Mouse (Mus musculus): Measurements from ENCODE around the gene Arhgef2. TPM values are rescaled to one million over a fixed set of nuclear protein-coding genes. Genes with fewer than 3 reads are reported as not detected.

Gene Arhgef2
- polyA plus RNA-seq, 1 experiment from 2014 or later = 170 TPM

DNA sequence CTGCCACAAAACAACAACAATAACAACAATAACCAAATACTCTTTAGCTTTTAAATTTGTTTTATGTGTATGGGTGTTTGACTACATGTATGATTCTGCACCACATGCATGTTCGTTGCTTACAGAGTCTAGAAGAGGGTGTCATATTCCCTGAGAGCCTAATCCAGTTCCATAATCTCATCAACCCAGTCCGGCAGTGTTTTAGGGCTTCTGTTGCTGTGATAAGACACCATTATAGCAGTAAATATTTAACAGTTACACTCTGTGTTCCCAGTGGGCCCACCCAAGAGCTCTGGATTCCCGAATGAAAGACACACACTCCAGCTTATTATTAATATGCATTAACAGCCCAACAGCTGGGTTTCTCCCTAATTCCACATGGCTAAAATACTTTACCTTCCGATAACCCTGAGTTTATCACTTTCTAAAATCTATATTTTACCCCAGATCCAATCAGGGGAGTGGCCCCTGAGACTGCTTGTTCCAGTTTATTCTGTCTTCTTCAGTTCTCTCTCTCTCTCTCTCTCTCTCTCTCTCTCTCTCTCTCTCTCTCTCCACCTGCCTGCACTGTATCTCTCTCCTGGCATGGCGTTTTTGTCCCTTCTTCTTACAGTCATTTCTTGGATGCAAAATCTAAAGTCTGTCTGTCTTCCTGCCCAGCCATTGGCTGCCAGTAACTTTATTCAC lies 52.8 kb downstream of the Arhgef2 start:
- ATAC-seq (no peak), DNase-seq (ENCODE audit: low spot score) (no peak)
- Histone ChIP-seq H3K36me3 (ENCODE audit: insufficient read depth, low read length) (no peaks in the 10 kb centered on the region), H3K4me2 (replicated peaks; ENCODE audit: low read depth, low read length) (no peak overlapping the region), H3K9me3 (ENCODE audit: low read length) (no peaks in the 10 kb centered on the region), H3K9ac (replicated peaks; ENCODE audit: low read depth) (no peak overlapping the region), H3K27ac (ENCODE audit: low read length) (no peak overlapping the region), H3K27me3 (replicated peaks; ENCODE audit: insufficient read depth, low read length) (no peaks in the 10 kb centered on the region), H3K4me3 (ENCODE audit: low read depth, low read length) (no peak overlapping the region), H3K4me1 (ENCODE audit: insufficient read depth, low read depth, low read length) (peaks cover 12% of the 10 kb centered on the region; the same call in 1 of the 2 replicates)
- 52% methylated on average over 5 of the region's 5 CpGs for WGBS
- no peak for TF ChIP-seq CTCF (IDR thresholded peaks at IDR 0.05)

DNA sequence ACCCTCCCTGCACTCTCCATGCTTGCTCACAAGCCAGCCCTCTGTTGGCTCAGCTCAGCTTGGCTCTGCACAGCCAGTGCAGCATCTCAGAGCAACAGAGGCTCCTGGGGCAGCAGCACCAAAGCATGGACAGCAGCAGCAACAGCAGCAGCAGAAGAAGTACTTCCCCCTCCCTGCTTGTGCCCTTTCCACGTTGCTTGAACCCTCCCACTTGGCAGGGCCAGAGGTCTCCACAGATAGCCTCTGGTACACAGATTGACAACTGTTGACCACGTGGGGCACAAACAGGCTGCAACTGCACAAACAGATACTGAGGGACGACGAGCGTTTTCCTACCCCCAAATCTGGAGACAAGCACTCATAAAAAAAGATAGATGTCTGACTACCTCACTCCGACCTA lies 54.0 kb downstream of the Arhgef2 start:
- H3K27me3 ChIP-seq (replicated peaks; ENCODE audit: insufficient read depth, low read length) = no peaks in the 10 kb centered on the region
- H3K27ac ChIP-seq (ENCODE audit: low read length) = no peak overlapping the region
- 36% methylated on average over 6 of the region's 6 CpGs for WGBS
- no peaks in the 10 kb centered on the region for H3K9me3 ChIP-seq (ENCODE audit: low read length)
- peaks cover 3% of the 10 kb centered on the region; the same call in 1 of the 2 replicates for H3K4me1 ChIP-seq (ENCODE audit: insufficient read depth, low read depth, low read length)
- H3K36me3 ChIP-seq (ENCODE audit: insufficient read depth, low read length) = no peaks in the 10 kb centered on the region
- H3K4me3 ChIP-seq (ENCODE audit: low read depth, low read length) = no peak overlapping the region
- ATAC-seq = no peak
- no peak for TF ChIP-seq CTCF (IDR thresholded peaks at IDR 0.05)
- TF ChIP-seq EP300 (IDR thresholded peaks at IDR 0.05) = no peak
- no peak overlapping the region for H3K4me2 ChIP-seq (replicated peaks; ENCODE audit: low read depth, low read length)
- H3K9ac ChIP-seq (replicated peaks; ENCODE audit: low read depth) = no peak overlapping the region
- no peak for DNase-seq (ENCODE audit: low spot score)

DNA sequence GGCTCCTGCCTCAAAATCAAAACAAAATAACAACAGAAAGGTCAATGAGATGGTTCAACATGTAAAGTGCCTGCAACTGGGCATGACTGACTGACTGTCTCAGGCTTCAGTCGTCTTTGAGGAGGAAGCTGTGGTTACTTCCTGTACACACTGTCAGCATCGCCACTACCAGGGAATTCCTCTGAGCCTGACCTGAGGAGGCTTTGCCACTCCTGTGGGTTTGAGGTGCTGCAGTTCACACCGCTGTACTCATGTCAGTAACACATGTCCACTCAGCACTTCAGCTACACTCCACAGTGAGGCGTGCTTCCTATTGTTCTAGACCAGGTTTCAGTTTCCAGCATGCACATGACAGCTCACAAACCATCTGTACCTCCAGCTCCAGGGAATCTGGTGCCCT lies 58.3 kb downstream of the Arhgef2 start:
- Histone ChIP-seq H3K27ac (ENCODE audit: low read length) (no peak overlapping the region), H3K4me2 (replicated peaks; ENCODE audit: low read depth, low read length) (no peak overlapping the region), H3K4me3 (ENCODE audit: low read depth, low read length) (no peak overlapping the region), H3K9ac (replicated peaks; ENCODE audit: low read depth) (no peak overlapping the region), H3K27me3 (replicated peaks; ENCODE audit: insufficient read depth, low read length) (no peaks in the 10 kb centered on the region), H3K36me3 (ENCODE audit: insufficient read depth, low read length) (no peaks in the 10 kb centered on the region), H3K4me1 (ENCODE audit: insufficient read depth, low read depth, low read length) (no peaks in the 10 kb centered on the region), H3K9me3 (ENCODE audit: low read length) (no peaks in the 10 kb centered on the region)
- ATAC-seq = no peak
- WGBS = 53% methylated on average over 4 of the region's 4 CpGs
- 0 out of 2 replicates have a peak, but pooled peaks have one; percentile 2 for TF ChIP-seq CTCF (IDR thresholded peaks at IDR 0.05)
- no peak for TF ChIP-seq EP300 (IDR thresholded peaks at IDR 0.05)
- no peak for DNase-seq (ENCODE audit: low spot score)

DNA sequence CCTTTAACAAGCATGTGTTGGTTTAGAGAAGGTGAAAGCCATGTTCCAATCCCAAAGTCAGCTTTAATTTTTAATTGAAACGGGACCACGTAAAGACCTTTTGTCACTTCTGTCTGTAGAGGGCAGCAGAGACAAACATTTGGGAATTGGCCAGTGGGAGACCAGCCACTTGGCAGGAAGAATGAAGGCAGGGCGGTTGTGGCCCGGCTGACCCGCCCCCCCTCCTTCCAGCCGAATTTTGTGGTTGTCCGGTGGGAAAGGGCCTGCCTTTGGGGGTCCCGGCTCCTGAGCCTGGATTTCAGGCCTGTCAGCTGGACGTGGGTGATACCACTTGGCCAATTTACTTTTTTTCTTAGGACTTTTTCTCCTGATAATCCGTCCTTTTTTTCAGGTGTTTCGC lies 71.6 kb downstream of the Arhgef2 start:
- DNase-seq (ENCODE audit: low spot score) (peak; percentile 92), ATAC-seq (peak; percentile 84)
- H3K4me2 ChIP-seq (replicated peaks; ENCODE audit: low read depth, low read length) = peak overlapping the region; percentile 58
- H3K4me1 ChIP-seq (ENCODE audit: insufficient read depth, low read depth, low read length) = no peaks in the 10 kb centered on the region
- H3K9me3 ChIP-seq (ENCODE audit: low read length) = no peaks in the 10 kb centered on the region
- TF ChIP-seq EP300 (IDR thresholded peaks at IDR 0.05) = no peak
- TF ChIP-seq CTCF (IDR thresholded peaks at IDR 0.05) = peak; percentile 85
- H3K27ac ChIP-seq (ENCODE audit: low read length) = no peak overlapping the region
- no peaks in the 10 kb centered on the region for H3K27me3 ChIP-seq (replicated peaks; ENCODE audit: insufficient read depth, low read length)
- WGBS = 11% methylated on average over 11 of the region's 11 CpGs
- H3K36me3 ChIP-seq (ENCODE audit: insufficient read depth, low read length) = no peaks in the 10 kb centered on the region
- H3K9ac ChIP-seq (replicated peaks; ENCODE audit: low read depth) = no peak overlapping the region
- H3K4me3 ChIP-seq (ENCODE audit: low read depth, low read length) = peak overlapping the region; percentile 20

DNA sequence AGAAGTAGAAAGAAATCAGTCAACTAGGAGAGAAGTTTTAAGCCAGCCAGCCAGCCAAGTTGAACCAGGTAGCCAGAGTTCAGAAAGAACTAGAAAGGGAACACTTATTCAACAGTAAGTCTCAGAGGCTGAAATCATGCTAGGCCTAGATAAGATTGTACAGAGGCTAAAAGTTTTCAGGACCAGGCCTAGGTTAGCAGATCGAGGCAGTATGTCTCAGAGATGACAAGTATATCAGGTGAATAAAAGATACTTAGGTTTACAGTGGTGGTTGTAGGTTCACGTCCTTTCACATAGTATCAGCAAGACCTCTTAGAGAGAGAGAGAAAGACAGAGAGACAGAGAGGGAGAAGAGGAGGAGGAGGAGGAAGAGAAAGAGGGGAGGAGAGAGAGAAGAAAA lies 78.0 kb downstream of the Arhgef2 start:
- H3K27me3 ChIP-seq (replicated peaks; ENCODE audit: insufficient read depth, low read length) = no peaks in the 10 kb centered on the region
- H3K36me3 ChIP-seq (ENCODE audit: insufficient read depth, low read length) = no peaks in the 10 kb centered on the region
- TF ChIP-seq CTCF (IDR thresholded peaks at IDR 0.05) = no peak
- no peak for TF ChIP-seq EP300 (IDR thresholded peaks at IDR 0.05)
- H3K9me3 ChIP-seq (ENCODE audit: low read length) = no peaks in the 10 kb centered on the region
- DNase-seq (ENCODE audit: low spot score) (no peak), ATAC-seq (no peak)
- no peak overlapping the region for H3K4me2 ChIP-seq (replicated peaks; ENCODE audit: low read depth, low read length)
- no peak overlapping the region for H3K4me3 ChIP-seq (ENCODE audit: low read depth, low read length)
- no peak overlapping the region for H3K27ac ChIP-seq (ENCODE audit: low read length)
- no peak overlapping the region for H3K9ac ChIP-seq (replicated peaks; ENCODE audit: low read depth)
- 87% methylated on average over 2 of the region's 2 CpGs for WGBS
- H3K4me1 ChIP-seq (ENCODE audit: insufficient read depth, low read depth, low read length) = peaks cover 7% of the 10 kb centered on the region; the same call in 1 of the 2 replicates

DNA sequence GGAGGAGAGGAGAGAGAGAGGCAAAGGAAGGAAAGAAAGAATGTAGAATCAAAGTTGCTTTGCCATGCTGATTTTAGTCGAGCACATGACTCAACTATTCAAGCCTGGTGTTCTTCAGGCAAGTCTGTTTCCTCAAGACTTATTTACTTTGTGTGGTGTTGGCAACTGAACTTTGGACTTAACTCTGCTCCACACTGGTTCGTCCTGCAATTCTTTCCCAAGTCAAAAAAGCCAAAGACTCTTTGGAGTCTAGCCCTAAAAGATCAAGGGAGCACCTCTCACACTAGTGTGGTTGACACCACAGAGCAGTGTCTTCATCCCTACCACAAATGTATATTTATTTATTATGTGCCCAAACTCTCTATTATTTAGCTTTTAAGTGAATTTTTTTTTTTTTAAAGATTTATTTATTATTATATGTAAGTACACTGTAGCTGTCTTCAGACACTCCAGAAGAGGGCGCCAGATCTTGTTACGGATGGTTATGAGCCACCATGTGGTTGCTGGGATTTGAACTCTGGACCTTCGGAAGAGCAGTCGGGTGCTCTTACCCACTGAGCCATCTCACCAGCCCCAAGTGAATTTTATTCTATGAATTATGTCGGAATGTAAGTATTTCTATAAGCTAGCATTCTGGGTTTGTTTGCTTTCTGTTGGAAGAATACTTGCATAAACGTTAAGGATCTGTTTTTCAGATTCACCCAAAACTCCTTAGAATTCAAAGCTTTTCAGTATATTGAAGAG lies 78.6 kb downstream of the Arhgef2 start:
- H3K27me3 ChIP-seq (replicated peaks; ENCODE audit: insufficient read depth, low read length) = no peaks in the 10 kb centered on the region
- TF ChIP-seq EP300 (IDR thresholded peaks at IDR 0.05) (no peak), CTCF (IDR thresholded peaks at IDR 0.05) (peak; percentile 32; the same call in 1 of the 2 replicates)
- H3K36me3 ChIP-seq (ENCODE audit: insufficient read depth, low read length) = no peaks in the 10 kb centered on the region
- peak overlapping the region; percentile 54 for H3K4me2 ChIP-seq (replicated peaks; ENCODE audit: low read depth, low read length)
- peaks cover 7% of the 10 kb centered on the region; the same call in 1 of the 2 replicates for H3K4me1 ChIP-seq (ENCODE audit: insufficient read depth, low read depth, low read length)
- H3K4me3 ChIP-seq (ENCODE audit: low read depth, low read length) = peak overlapping the region; percentile 97
- peak overlapping the region; percentile 41 for H3K9ac ChIP-seq (replicated peaks; ENCODE audit: low read depth)
- DNase-seq (ENCODE audit: low spot score) (peak; percentile 30), ATAC-seq (no peak)
- no peaks in the 10 kb centered on the region for H3K9me3 ChIP-seq (ENCODE audit: low read length)
- H3K27ac ChIP-seq (ENCODE audit: low read length) = peak overlapping the region; percentile 99
- WGBS = 47% methylated on average over 7 of the region's 8 CpGs
